Mouse (Mus musculus): ENCODE measurements around the gene Sap18.

DNA sequence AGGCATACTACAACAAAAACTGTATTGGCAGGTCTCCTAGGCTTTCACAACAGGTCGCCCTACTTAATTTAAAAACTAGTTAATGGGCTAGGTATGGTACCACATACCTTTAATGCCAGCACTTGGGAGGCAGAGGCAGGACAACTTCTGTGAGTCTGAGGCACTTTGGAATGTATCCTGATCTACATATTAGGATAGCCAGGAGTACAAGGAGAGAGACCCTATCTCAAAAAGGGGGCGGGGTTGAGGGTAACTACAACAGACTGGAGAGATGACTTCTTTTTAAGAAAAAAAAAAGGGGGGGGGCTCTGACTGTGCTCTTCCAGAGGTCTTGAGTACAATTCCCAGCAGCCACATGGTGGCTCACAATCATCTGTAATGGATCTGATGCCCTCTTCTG is 50.7 kb downstream of the Sap18 start:
- TF ChIP-seq EP300 (IDR thresholded peaks at IDR 0.05): no peak
- no peak for TF ChIP-seq CTCF (IDR thresholded peaks at IDR 0.05)

All from lung, postnatal 0 days (tissue).